Mouse (Mus musculus) spleen, postnatal 36 days (tissue): ENCODE measurements around the gene Icos.

Source experiments
- DNase-seq, 2 experiments: peaks; one replicate each; pipeline ENCODE4 v3.0.0; 2022; ENCODE audit warnings: low spot score in 2 of 2, mixed read lengths in 1 of 2

The Icos gene

GRCm38 (mm10) chr1:60977641-60978040 lies at the start of gene Icos:
Gene Icos (plus strand): TSS chr1:60977927.
- DNase-seq: peak; percentile 44 to 49

GRCm38 (mm10) chr1:60929036-60929435 lies 48.7 kb upstream of the Icos start:
- DNase-seq: no peak

GRCm38 (mm10) chr1:60930397-60930796 lies 47.3 kb upstream of the Icos start:
- no peak for DNase-seq

GRCm38 (mm10) chr1:60935968-60936581 lies 41.7 kb upstream of the Icos start:
- no peak for DNase-seq

- DNase-seq: no peak
Observed at GRCm38 (mm10) chr1:60936963-60937711, 40.6 kb upstream of the Icos start.

GRCm38 (mm10) chr1:60938256-60938655 lies 39.5 kb upstream of the Icos start:
- DNase-seq: no peak

GRCm38 (mm10) chr1:60938974-60939373 lies 38.8 kb upstream of the Icos start:
- no peak for DNase-seq

GRCm38 (mm10) chr1:60940023-60940422 lies 37.7 kb upstream of the Icos start:
- DNase-seq: no peak

- DNase-seq: peak in 1 of 2 experiments; percentile 27
Observed at GRCm38 (mm10) chr1:60940620-60941019, 37.1 kb upstream of the Icos start.

- peak; percentile 52 to 58 for DNase-seq
Observed at GRCm38 (mm10) chr1:60941056-60942048, 36.4 kb upstream of the Icos start.

- DNase-seq: no peak
Observed at GRCm38 (mm10) chr1:60942921-60943320, 34.8 kb upstream of the Icos start.

- DNase-seq: no peak
Observed at GRCm38 (mm10) chr1:60945633-60946401, 31.9 kb upstream of the Icos start.

GRCm38 (mm10) chr1:60948112-60948511 lies 29.6 kb upstream of the Icos start:
- no peak for DNase-seq

- DNase-seq: no peak
Observed at GRCm38 (mm10) chr1:60952958-60953357, 24.8 kb upstream of the Icos start.

- DNase-seq: no peak
Observed at GRCm38 (mm10) chr1:60953686-60954085, 24.0 kb upstream of the Icos start.

GRCm38 (mm10) chr1:60954759-60955158 lies 23.0 kb upstream of the Icos start:
- DNase-seq: peak in 1 of 2 experiments; percentile 33

GRCm38 (mm10) chr1:60955186-60955585 lies 22.5 kb upstream of the Icos start:
- DNase-seq: no peak

GRCm38 (mm10) chr1:60956196-60956595 lies 21.5 kb upstream of the Icos start:
- no peak for DNase-seq

- DNase-seq: no peak
Observed at GRCm38 (mm10) chr1:60958287-60958686, 19.4 kb upstream of the Icos start.

GRCm38 (mm10) chr1:60959246-60959645 lies 18.5 kb upstream of the Icos start:
- no peak for DNase-seq

GRCm38 (mm10) chr1:60960451-60960850 lies 17.3 kb upstream of the Icos start:
- DNase-seq: no peak
